Mouse (Mus musculus): ENCODE results near the gene Foxd1.

DNA sequence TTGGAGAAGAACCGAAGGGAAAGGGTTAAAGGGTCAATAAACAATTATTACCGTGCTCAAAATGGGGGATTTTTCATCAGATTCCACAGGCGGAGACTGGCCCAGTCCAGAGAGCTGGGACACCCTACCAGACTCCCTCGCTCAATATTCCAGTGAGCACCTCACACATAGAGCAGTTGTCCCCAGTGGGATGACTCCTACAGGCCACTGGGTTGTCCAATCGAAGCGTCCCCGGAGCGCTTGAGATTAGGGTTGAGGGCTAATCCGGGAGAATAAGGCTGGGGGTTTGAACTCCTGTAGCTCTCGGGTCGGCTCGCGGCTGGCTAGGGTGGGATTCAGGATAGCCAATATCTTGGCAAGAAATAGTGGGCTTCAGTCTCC, 343 bp upstream of the Foxd1 start:
- TF ChIP-seq POLR2A (IDR thresholded peaks at IDR 0.05; ENCODE audit: low read depth, low read length) (no peak), CTCF (IDR thresholded peaks at IDR 0.05; ENCODE audit: extremely low read depth, insufficient read length, insufficient replicate concordance, low read depth, low read length) (no peak)
